Mouse (Mus musculus) erythroblast, embryonic 14.5 days (primary cell): ENCODE data around the gene Cldn3.

Experiments used
- GATA1 ChIP-seq: IDR thresholded peaks from 2 replicates; pipeline ENCODE4 v1.6.1; 2012; ENCODE audit warnings: low read length, inconsistent platforms, mixed read lengths
- TAL1 ChIP-seq: IDR thresholded peaks from 3 replicates; pipeline ENCODE4 v1.6.1; 2012; ENCODE audit warnings: low read length, inconsistent platforms, mixed read lengths

GRCm38 (mm10) chr5:134974921-134975320, 11.1 kb upstream of the Cldn3 start:
- TF ChIP-seq TAL1: no peak
- no peak for TF ChIP-seq GATA1
